Mouse (Mus musculus): Measurements from ENCODE around the gene Btbd17. TPM values are rescaled to one million over a fixed set of nuclear protein-coding genes. Genes with fewer than 3 reads are reported as not detected.

Gene Btbd17
- polyA plus RNA-seq, 1 experiment, result 34.0 TPM

- TF ChIP-seq TCF3 (IDR thresholded peaks at IDR 0.05; ENCODE audit: insufficient read length, low read depth) (no peak), TCF12 (IDR thresholded peaks at IDR 0.05; ENCODE audit: insufficient read depth, poor library complexity, severe bottlenecking) (no peak), SRF (IDR thresholded peaks at IDR 0.05; ENCODE audit: control insufficient read depth, insufficient read length, low read depth) (no peak), E2F4 (IDR thresholded peaks at IDR 0.05; ENCODE audit: insufficient read depth) (no peak), MYOD1 (IDR thresholded peaks at IDR 0.05; ENCODE audit: control insufficient read depth in 1 of 3, insufficient read length in 2 of 3, low read depth in 2 of 3) (no peak), POLR2A (IDR thresholded peaks at IDR 0.05; ENCODE audit: insufficient read length, low read depth) (no peak), REST (IDR thresholded peaks at IDR 0.05; ENCODE audit: insufficient read depth, insufficient read length) (no peak), MAX (IDR thresholded peaks at IDR 0.05; ENCODE audit: low read depth) (no peak), USF1 (IDR thresholded peaks at IDR 0.05; ENCODE audit: low read depth) (no peak), POLR2AphosphoS2 (IDR thresholded peaks at IDR 0.05; ENCODE audit: insufficient read length, low read depth) (no peak)
- Histone ChIP-seq H3K27me3 (ENCODE audit: control insufficient read depth, insufficient read depth, insufficient read length) (no peaks in the 10 kb centered on the region), H3ac (ENCODE audit: control insufficient read depth, insufficient read length) (no peak overlapping the region), H3K4me2 (ENCODE audit: low read depth) (peak overlapping the region; percentile 18), H3K4me3 (no peak overlapping the region), H3K36me3 (ENCODE audit: control insufficient read depth, insufficient read depth) (no peaks in the 10 kb centered on the region), H3K79me2 (ENCODE audit: control insufficient read depth, insufficient read depth) (no peaks in the 10 kb centered on the region)
Measured at GRCm38 (mm10) chr11:114821325-114821724, 25.6 kb upstream of the Btbd17 start.

- H3K27me3 ChIP-seq (ENCODE audit: control insufficient read depth, insufficient read depth, insufficient read length), result no peaks in the 10 kb centered on the region
- TF ChIP-seq MAX (IDR thresholded peaks at IDR 0.05; ENCODE audit: low read depth) (no peak), CEBPB (IDR thresholded peaks at IDR 0.05; ENCODE audit: insufficient read depth, poor library complexity, severe bottlenecking) (no peak), MYOD1 (IDR thresholded peaks at IDR 0.05; ENCODE audit: control insufficient read depth in 1 of 3, insufficient read length in 2 of 3, low read depth in 2 of 3) (no peak), POLR2A (IDR thresholded peaks at IDR 0.05; ENCODE audit: insufficient read length, low read depth) (no peak), POLR2AphosphoS2 (IDR thresholded peaks at IDR 0.05; ENCODE audit: insufficient read length, low read depth) (no peak)
Measured at GRCm38 (mm10) chr11:114820444-114820843, 24.7 kb upstream of the Btbd17 start.

GRCm38 (mm10) chr11:114819110-114819509 is 23.4 kb upstream of the Btbd17 start:
- no peaks in the 10 kb centered on the region for H3K79me2 ChIP-seq (ENCODE audit: control insufficient read depth, insufficient read depth)
- H3K36me3 ChIP-seq (ENCODE audit: control insufficient read depth, insufficient read depth), result no peaks in the 10 kb centered on the region
- no peak overlapping the region for H3ac ChIP-seq (ENCODE audit: control insufficient read depth, insufficient read length)
- TF ChIP-seq MAX (IDR thresholded peaks at IDR 0.05; ENCODE audit: low read depth) (no peak), CEBPB (IDR thresholded peaks at IDR 0.05; ENCODE audit: insufficient read depth, poor library complexity, severe bottlenecking) (no peak), MYOG (IDR thresholded peaks at IDR 0.05; ENCODE audit: control insufficient read depth in 1 of 3, insufficient read depth in 1 of 3, insufficient read length in 2 of 3, low read depth in 2 of 3) (no peak), TCF3 (IDR thresholded peaks at IDR 0.05; ENCODE audit: insufficient read length, low read depth) (no peak), TCF12 (IDR thresholded peaks at IDR 0.05; ENCODE audit: insufficient read depth, poor library complexity, severe bottlenecking) (no peak), MYOD1 (IDR thresholded peaks at IDR 0.05; ENCODE audit: control insufficient read depth in 1 of 3, insufficient read length in 2 of 3, low read depth in 2 of 3) (no peak), USF1 (IDR thresholded peaks at IDR 0.05; ENCODE audit: low read depth) (no peak), REST (IDR thresholded peaks at IDR 0.05; ENCODE audit: insufficient read depth, insufficient read length) (no peak), POLR2A (IDR thresholded peaks at IDR 0.05; ENCODE audit: insufficient read length, low read depth) (no peak), POLR2AphosphoS2 (IDR thresholded peaks at IDR 0.05; ENCODE audit: insufficient read length, low read depth) (no peak), E2F4 (IDR thresholded peaks at IDR 0.05; ENCODE audit: insufficient read depth) (no peak), SRF (IDR thresholded peaks at IDR 0.05; ENCODE audit: control insufficient read depth, insufficient read length, low read depth) (no peak)
- peak overlapping the region; percentile 65 for H3K4me2 ChIP-seq (ENCODE audit: low read depth)
- peak overlapping the region; percentile 21 for H3K4me3 ChIP-seq
- H3K27me3 ChIP-seq (ENCODE audit: control insufficient read depth, insufficient read depth, insufficient read length), result no peaks in the 10 kb centered on the region

More at GRCm38 (mm10) chr11:114820444-114820843, 24.7 kb upstream of the Btbd17 start:
- H3K79me2 ChIP-seq (ENCODE audit: control insufficient read depth, insufficient read depth), result no peaks in the 10 kb centered on the region
- peak overlapping the region; percentile 65 for H3K4me2 ChIP-seq (ENCODE audit: low read depth)
- peak overlapping the region; percentile 21 for H3K4me3 ChIP-seq
- H3K36me3 ChIP-seq (ENCODE audit: control insufficient read depth, insufficient read depth), result no peaks in the 10 kb centered on the region
- H3ac ChIP-seq (ENCODE audit: control insufficient read depth, insufficient read length), result no peak overlapping the region

GRCm38 (mm10) chr11:114818185-114818584 is 22.4 kb upstream of the Btbd17 start:
- Histone ChIP-seq H3K27me3 (ENCODE audit: control insufficient read depth, insufficient read depth, insufficient read length) (no peaks in the 10 kb centered on the region), H3ac (ENCODE audit: control insufficient read depth, insufficient read length) (no peak overlapping the region), H3K4me2 (ENCODE audit: low read depth) (peak overlapping the region; percentile 65), H3K4me3 (peak overlapping the region; percentile 21), H3K36me3 (ENCODE audit: control insufficient read depth, insufficient read depth) (no peaks in the 10 kb centered on the region), H3K79me2 (ENCODE audit: control insufficient read depth, insufficient read depth) (no peaks in the 10 kb centered on the region)
- TF ChIP-seq MYOG (IDR thresholded peaks at IDR 0.05; ENCODE audit: control insufficient read depth in 1 of 3, insufficient read depth in 1 of 3, insufficient read length in 2 of 3, low read depth in 2 of 3) (peak in 1 of 3 experiments; percentile 74), POLR2A (IDR thresholded peaks at IDR 0.05; ENCODE audit: insufficient read length, low read depth) (peak; percentile 22), USF1 (IDR thresholded peaks at IDR 0.05; ENCODE audit: low read depth) (no peak), MYOD1 (IDR thresholded peaks at IDR 0.05; ENCODE audit: control insufficient read depth in 1 of 3, insufficient read length in 2 of 3, low read depth in 2 of 3) (peak in 1 of 3 experiments; percentile 58)

GRCm38 (mm10) chr11:114816934-114817333 is 21.2 kb upstream of the Btbd17 start:
- Histone ChIP-seq H3K4me2 (ENCODE audit: low read depth) (peak overlapping the region; percentile 65), H3K4me3 (peak overlapping the region; percentile 21), H3ac (ENCODE audit: control insufficient read depth, insufficient read length) (no peak overlapping the region), H3K36me3 (ENCODE audit: control insufficient read depth, insufficient read depth) (no peaks in the 10 kb centered on the region), H3K79me2 (ENCODE audit: control insufficient read depth, insufficient read depth) (no peaks in the 10 kb centered on the region), H3K27me3 (ENCODE audit: control insufficient read depth, insufficient read depth, insufficient read length) (no peaks in the 10 kb centered on the region)
- peak; percentile 66 for TF ChIP-seq POLR2A (IDR thresholded peaks at IDR 0.05; ENCODE audit: insufficient read length, low read depth)
- TF ChIP-seq MYOD1 (IDR thresholded peaks at IDR 0.05; ENCODE audit: control insufficient read depth in 1 of 3, insufficient read length in 2 of 3, low read depth in 2 of 3), result peak in 1 of 3 experiments; percentile 12
- no peak for TF ChIP-seq USF1 (IDR thresholded peaks at IDR 0.05; ENCODE audit: low read depth)
- peak; percentile 75 for TF ChIP-seq POLR2AphosphoS2 (IDR thresholded peaks at IDR 0.05; ENCODE audit: insufficient read length, low read depth)
- TF ChIP-seq E2F4 (IDR thresholded peaks at IDR 0.05; ENCODE audit: insufficient read depth), result no peak
- peak in 1 of 3 experiments; percentile 48 for TF ChIP-seq MYOG (IDR thresholded peaks at IDR 0.05; ENCODE audit: control insufficient read depth in 1 of 3, insufficient read depth in 1 of 3, insufficient read length in 2 of 3, low read depth in 2 of 3)
- no peak for TF ChIP-seq CEBPB (IDR thresholded peaks at IDR 0.05; ENCODE audit: insufficient read depth, poor library complexity, severe bottlenecking)
